Mouse (Mus musculus): ENCODE data around the gene Pigt. TPM values are rescaled to one million over a fixed set of nuclear protein-coding genes. Genes with fewer than 3 reads are reported as not detected.

The Pigt gene
- polyA plus RNA-seq, 1 experiment from 2014 or later, result 53.6 TPM

GRCm38 (mm10) chr2:164550895-164551269, 53.6 kb downstream of the Pigt start:
- H3K36me3 ChIP-seq (ENCODE audit: control insufficient read depth, insufficient read depth, low read length), result no peaks in the 10 kb centered on the region
- no peaks in the 10 kb centered on the region for H3K9me3 ChIP-seq (ENCODE audit: control insufficient read depth, low read length)
- 83% methylated on average over 2 of the region's 2 CpGs for WGBS
- no peak for TF ChIP-seq CTCF (IDR thresholded peaks at IDR 0.05; ENCODE audit: low read depth)
- no peak for TF ChIP-seq EP300 (optimal IDR thresholded peaks at IDR 0.05)
- H3K27ac ChIP-seq (replicated peaks), result no peak overlapping the region
- no peak overlapping the region for H3K4me2 ChIP-seq (replicated peaks; ENCODE audit: low read depth)
- ATAC-seq (ENCODE audit: low FRiP score, low TSS enrichment) (no peak), DNase-seq (ENCODE audit: low spot score) (no peak)
- H3K9ac ChIP-seq (ENCODE audit: low read length), result no peak overlapping the region
- H3K4me3 ChIP-seq (ENCODE audit: low read depth, low read length), result no peak overlapping the region
- H3K27me3 ChIP-seq (ENCODE audit: control insufficient read depth, insufficient read depth, low read length), result no peaks in the 10 kb centered on the region
- H3K4me1 ChIP-seq (replicated peaks; ENCODE audit: control insufficient read depth, insufficient read depth), result no peaks in the 10 kb centered on the region

- ATAC-seq (ENCODE audit: low FRiP score, low TSS enrichment) (no peak), DNase-seq (ENCODE audit: low spot score) (no peak)
- H3K4me2 ChIP-seq (replicated peaks; ENCODE audit: low read depth), result no peak overlapping the region
- H3K9ac ChIP-seq (ENCODE audit: low read length), result no peak overlapping the region
- 77% methylated on average over 9 of the region's 9 CpGs for WGBS
- H3K27ac ChIP-seq (replicated peaks), result no peak overlapping the region
- no peaks in the 10 kb centered on the region for H3K27me3 ChIP-seq (ENCODE audit: control insufficient read depth, insufficient read depth, low read length)
- H3K36me3 ChIP-seq (ENCODE audit: control insufficient read depth, insufficient read depth, low read length), result no peaks in the 10 kb centered on the region
- no peaks in the 10 kb centered on the region for H3K4me1 ChIP-seq (replicated peaks; ENCODE audit: control insufficient read depth, insufficient read depth)
- H3K4me3 ChIP-seq (ENCODE audit: low read depth, low read length), result no peak overlapping the region
- TF ChIP-seq CTCF (IDR thresholded peaks at IDR 0.05; ENCODE audit: low read depth) (no peak), EP300 (optimal IDR thresholded peaks at IDR 0.05) (no peak)
- no peaks in the 10 kb centered on the region for H3K9me3 ChIP-seq (ENCODE audit: control insufficient read depth, low read length)
These were observed 54.2 kb downstream of the Pigt start for GRCm38 (mm10) chr2:164551502-164551901.

Other genes starting within 250 kb of the Pigt start
- gene Svs3b, start 240.9 kb upstream of the Pigt start, polyA plus RNA-seq (2015; fragmentation: Nextera tagmentation; extraction: Ambion mirVana), result not detected in 2 replicates
- not detected in 2 replicates for gene Svs4, start 219.1 kb upstream of the Pigt start, polyA plus RNA-seq (2015; fragmentation: Nextera tagmentation; extraction: Ambion mirVana)
- not detected in 2 replicates for gene Svs3a, start 208.3 kb upstream of the Pigt start, polyA plus RNA-seq (2015; fragmentation: Nextera tagmentation; extraction: Ambion mirVana)
- not detected in 2 replicates for gene Svs6, start 180.8 kb upstream of the Pigt start, polyA plus RNA-seq (2015; fragmentation: Nextera tagmentation; extraction: Ambion mirVana)
- gene Svs5, start 164.8 kb upstream of the Pigt start, polyA plus RNA-seq (2015; fragmentation: Nextera tagmentation; extraction: Ambion mirVana), result not detected in 2 replicates
- gene Slpi, start 108.4 kb upstream of the Pigt start, polyA plus RNA-seq (2015; fragmentation: Nextera tagmentation; extraction: Ambion mirVana), result 4,305 and 4,348 TPM in 2 replicates
- gene Rbpjl, start 94.4 kb upstream of the Pigt start, polyA plus RNA-seq (2015; fragmentation: Nextera tagmentation; extraction: Ambion mirVana), result 0.32 and 0.36 TPM in 2 replicates
- 2.0 and 3.1 TPM in 2 replicates for gene Matn4, start 92.4 kb upstream of the Pigt start, polyA plus RNA-seq (2015; fragmentation: Nextera tagmentation; extraction: Ambion mirVana)
- 133 and 143 TPM in 2 replicates for gene Sdc4, start 53.6 kb upstream of the Pigt start, polyA plus RNA-seq (2015; fragmentation: Nextera tagmentation; extraction: Ambion mirVana)
- gene Sys1, start 40.6 kb upstream of the Pigt start, polyA plus RNA-seq (2015; fragmentation: Nextera tagmentation; extraction: Ambion mirVana), result 46.9 and 48.6 TPM in 2 replicates
- 26.9 and 28.1 TPM in 2 replicates for gene Gm20458, start 36.6 kb upstream of the Pigt start, polyA plus RNA-seq (2015; fragmentation: Nextera tagmentation; extraction: Ambion mirVana)
- not detected in 2 replicates for gene Trp53tg5, start 23.8 kb upstream of the Pigt start, polyA plus RNA-seq (2015; fragmentation: Nextera tagmentation; extraction: Ambion mirVana)
- gene Dbndd2, start 11.4 kb upstream of the Pigt start, polyA plus RNA-seq (2015; fragmentation: Nextera tagmentation; extraction: Ambion mirVana), result 27.3 and 27.8 TPM in 2 replicates
- 123 and 147 TPM in 2 replicates for gene Wfdc2, start 64.9 kb downstream of the Pigt start, polyA plus RNA-seq (2015; fragmentation: Nextera tagmentation; extraction: Ambion mirVana)
- not detected in 2 replicates for gene Spint3, start 75.9 kb downstream of the Pigt start, polyA plus RNA-seq (2015; fragmentation: Nextera tagmentation; extraction: Ambion mirVana)
- gene Wfdc6a, start 87.9 kb downstream of the Pigt start, polyA plus RNA-seq (2015; fragmentation: Nextera tagmentation; extraction: Ambion mirVana), result 0.75 and 1.1 TPM in 2 replicates
- not detected in 2 replicates for gene Eppin, start 96.1 kb downstream of the Pigt start, polyA plus RNA-seq (2015; fragmentation: Nextera tagmentation; extraction: Ambion mirVana)
- gene Wfdc6b, start 116.0 kb downstream of the Pigt start, polyA plus RNA-seq (2015; fragmentation: Nextera tagmentation; extraction: Ambion mirVana), result not detected in 2 replicates
- gene Wfdc8, start 116.1 kb downstream of the Pigt start, polyA plus RNA-seq (2015; fragmentation: Nextera tagmentation; extraction: Ambion mirVana), result not detected in 2 replicates
- not detected in 2 replicates for gene Wfdc16, start 141.3 kb downstream of the Pigt start, polyA plus RNA-seq (2015; fragmentation: Nextera tagmentation; extraction: Ambion mirVana)
- gene Wfdc10, start 158.5 kb downstream of the Pigt start, polyA plus RNA-seq (2015; fragmentation: Nextera tagmentation; extraction: Ambion mirVana), result 12.2 and 12.6 TPM in 2 replicates
- 0.58 TPM in 1 of 2 replicates, not detected in the other for gene Wfdc9, start 159.1 kb downstream of the Pigt start, polyA plus RNA-seq (2015; fragmentation: Nextera tagmentation; extraction: Ambion mirVana)
- gene Wfdc11, start 176.6 kb downstream of the Pigt start, polyA plus RNA-seq (2015; fragmentation: Nextera tagmentation; extraction: Ambion mirVana), result not detected in 2 replicates
- 2.1 and 2.6 TPM in 2 replicates for gene Wfdc13, start 187.6 kb downstream of the Pigt start, polyA plus RNA-seq (2015; fragmentation: Nextera tagmentation; extraction: Ambion mirVana)
- gene Spint4, start 201.0 kb downstream of the Pigt start, polyA plus RNA-seq (2015; fragmentation: Nextera tagmentation; extraction: Ambion mirVana), result not detected in 2 replicates
- not detected in 2 replicates for gene Spint5, start 217.8 kb downstream of the Pigt start, polyA plus RNA-seq (2015; fragmentation: Nextera tagmentation; extraction: Ambion mirVana)
- 1.4 TPM in 2 replicates for gene Wfdc3, start 248.4 kb downstream of the Pigt start, polyA plus RNA-seq (2015; fragmentation: Nextera tagmentation; extraction: Ambion mirVana)
- 38.0 and 39.1 TPM in 2 replicates for gene Dnttip1, start 248.5 kb downstream of the Pigt start, polyA plus RNA-seq (2015; fragmentation: Nextera tagmentation; extraction: Ambion mirVana)

Data from stomach, postnatal 0 days (tissue).